Mouse (Mus musculus) thymus, adult 2 months (tissue): Measurements from ENCODE around the gene Amigo1. TPM values are rescaled to one million over a fixed set of nuclear protein-coding genes. Genes with fewer than 3 reads are reported as not detected.

ENCODE experiments used
- DNase-seq: peaks from one replicate; pipeline ENCODE4 v3.0.0; 2021
- H3K27ac ChIP-seq: fragments of 200-500 bp; 2 replicates; pipeline ENCODE4 v1.5.1; 2012; ENCODE audit warnings: low read length, control low read depth; ENCODE audit not compliant: control insufficient read depth, insufficient read depth
- H3K27me3 ChIP-seq: fragments of 200-500 bp; 2 replicates; pipeline ENCODE4 v1.6.1; 2012; ENCODE audit warnings: mild to moderate bottlenecking, low read length, moderate library complexity, mixed read lengths; ENCODE audit not compliant: control insufficient read depth, insufficient read depth
- H3K36me3 ChIP-seq: fragments of 200-500 bp; 2 replicates; pipeline ENCODE4 v1.6.1; 2012; ENCODE audit warnings: mild to moderate bottlenecking, low read length, moderate library complexity; ENCODE audit not compliant: control insufficient read depth, insufficient read depth
- H3K4me1 ChIP-seq: fragments of 200-500 bp; replicated peaks from 2 replicates; pipeline ENCODE4 v1.6.1; 2012; ENCODE audit warnings: low read length; ENCODE audit not compliant: control insufficient read depth, insufficient read depth
- H3K4me3 ChIP-seq: fragments of 200-500 bp; 2 replicates; pipeline ENCODE4 v1.5.1; 2012; ENCODE audit warnings: mild to moderate bottlenecking, low read length, control low read depth, moderate library complexity; ENCODE audit not compliant: control insufficient read depth, insufficient read depth
- CTCF ChIP-seq: fragments of 200-500 bp; IDR thresholded peaks from 2 replicates; pipeline ENCODE4 v1.5.1; 2012; ENCODE audit warnings: mild to moderate bottlenecking, control low read depth, low read length, moderate library complexity, borderline replicate concordance; ENCODE audit not compliant: control insufficient read depth, poor library complexity, insufficient read depth; ENCODE audit errors: extremely low read depth
- POLR2A ChIP-seq: fragments of 200-500 bp; IDR thresholded peaks from 2 replicates; pipeline ENCODE4 v1.6.1; 2012; ENCODE audit warnings: mild to moderate bottlenecking, low read length, control low read depth, moderate library complexity; ENCODE audit not compliant: control insufficient read depth, poor library complexity, insufficient read depth; ENCODE audit errors: extremely low read depth
- WGBS: fragments of 180-500 bp; shearing (Covaris S2); methylation state at CpG from one replicate; pipeline ENCODE4 v1.1.7; 2018; 5-methylcytosine and 5-hydroxymethylcytosine counted together
- polyA plus RNA-seq: library from polyadenylated mRNA; depleted of rRNA; stranded (reverse); fragments of >200 nt; gene quantifications from 2 replicates; pipeline ENCODE4 v1.2.3, GENCODE M21; 2012

The Amigo1 gene
- polyA plus RNA-seq, 1 experiment = 11.2 TPM

DNA sequence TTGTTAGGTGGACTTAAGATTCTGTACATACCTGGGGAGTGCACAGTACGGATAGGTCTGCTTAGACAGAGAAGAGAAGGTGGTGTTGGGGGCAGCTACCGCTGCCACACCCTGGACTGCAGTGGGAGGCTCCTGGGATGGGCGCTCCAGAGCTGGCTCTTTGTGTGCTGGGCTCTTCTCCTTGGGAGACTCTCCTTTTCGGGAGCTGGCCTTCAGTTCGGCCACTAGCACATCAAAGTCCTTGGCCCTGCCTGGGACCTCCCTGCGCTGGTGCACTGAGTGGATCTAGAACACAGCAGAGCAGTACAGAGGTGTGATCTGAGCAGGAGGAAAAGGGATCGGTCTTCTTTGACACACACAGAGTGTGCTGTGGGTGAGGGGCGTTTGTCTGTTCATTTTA is 19.5 kb downstream of the Amigo1 start:
- Histone ChIP-seq H3K27ac (no peak overlapping the region), H3K4me1 (peaks cover 14% of the 10 kb centered on the region), H3K36me3 (no peaks in the 10 kb centered on the region), H3K4me3 (no peak overlapping the region), H3K27me3 (no peaks in the 10 kb centered on the region)
- no peak for TF ChIP-seq CTCF
- no peak for TF ChIP-seq POLR2A
- DNase-seq = no peak
- 96% methylated on average over 8 of the region's 8 CpGs for WGBS

DNA sequence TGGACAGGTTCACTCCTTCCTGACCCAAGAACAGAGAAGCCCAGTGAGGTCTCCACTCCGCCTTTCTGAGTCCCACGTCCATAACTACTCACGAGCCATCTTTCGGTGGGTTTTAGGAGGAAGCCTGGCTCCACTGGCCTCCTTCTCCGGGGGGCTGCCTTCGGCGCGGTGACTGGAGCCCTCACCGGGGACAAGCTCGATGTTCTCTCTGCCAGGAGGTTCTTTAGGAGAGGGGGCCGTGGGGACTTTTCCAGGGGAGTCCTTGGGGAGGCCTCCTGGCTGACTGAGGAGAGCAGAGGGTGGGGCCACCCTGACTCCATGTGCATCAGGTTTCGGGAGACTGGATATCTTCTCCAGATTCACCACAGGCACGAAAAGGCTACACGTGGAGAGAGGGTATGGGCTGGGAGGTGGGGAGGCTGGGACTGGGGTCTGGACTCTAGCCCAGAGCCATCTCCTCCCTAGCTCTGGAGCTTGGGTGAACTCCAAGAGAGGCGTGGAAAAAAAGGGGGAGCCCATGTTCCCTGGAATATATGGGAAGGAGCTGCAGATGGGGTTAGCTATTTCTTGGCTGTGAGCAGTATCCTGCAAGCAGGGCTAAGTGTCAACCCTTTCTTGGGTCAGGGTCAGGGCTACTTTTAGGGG is 20.7 kb downstream of the Amigo1 start:
- Histone ChIP-seq H3K27me3 (no peaks in the 10 kb centered on the region), H3K4me1 (peaks cover 13% of the 10 kb centered on the region), H3K27ac (no peak overlapping the region), H3K36me3 (no peaks in the 10 kb centered on the region), H3K4me3 (no peak overlapping the region)
- TF ChIP-seq CTCF (no peak), POLR2A (no peak)
- 96% methylated on average over 15 of the region's 15 CpGs for WGBS
- DNase-seq = no peak

DNA sequence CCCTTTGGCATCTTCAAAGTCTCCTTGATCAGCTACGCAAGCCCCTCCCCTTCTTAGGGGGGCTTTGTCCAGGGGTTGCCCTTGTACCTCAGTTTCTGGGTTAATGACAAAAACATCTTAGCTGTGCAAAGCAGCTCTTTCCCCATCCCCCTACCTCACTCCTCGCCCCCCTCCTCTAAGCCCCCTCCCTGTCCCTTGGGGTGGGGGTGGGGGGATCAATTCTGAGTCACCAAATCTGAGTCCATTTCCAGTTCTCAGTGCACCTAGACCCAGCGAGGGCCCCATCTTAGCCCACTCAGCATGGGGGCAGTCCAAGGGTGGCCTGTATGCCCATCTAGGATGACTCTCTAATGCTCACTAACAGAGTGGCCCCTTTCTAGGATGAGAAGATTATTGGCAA is 22.9 kb downstream of the Amigo1 start:
- peaks cover 13% of the 10 kb centered on the region for H3K4me1 ChIP-seq
- no peak for TF ChIP-seq CTCF
- TF ChIP-seq POLR2A = no peak
- no peak overlapping the region for H3K27ac ChIP-seq
- 93% methylated on average over 3 of the region's 3 CpGs for WGBS
- H3K36me3 ChIP-seq = no peaks in the 10 kb centered on the region
- DNase-seq = no peak
- no peaks in the 10 kb centered on the region for H3K27me3 ChIP-seq
- no peak overlapping the region for H3K4me3 ChIP-seq

DNA sequence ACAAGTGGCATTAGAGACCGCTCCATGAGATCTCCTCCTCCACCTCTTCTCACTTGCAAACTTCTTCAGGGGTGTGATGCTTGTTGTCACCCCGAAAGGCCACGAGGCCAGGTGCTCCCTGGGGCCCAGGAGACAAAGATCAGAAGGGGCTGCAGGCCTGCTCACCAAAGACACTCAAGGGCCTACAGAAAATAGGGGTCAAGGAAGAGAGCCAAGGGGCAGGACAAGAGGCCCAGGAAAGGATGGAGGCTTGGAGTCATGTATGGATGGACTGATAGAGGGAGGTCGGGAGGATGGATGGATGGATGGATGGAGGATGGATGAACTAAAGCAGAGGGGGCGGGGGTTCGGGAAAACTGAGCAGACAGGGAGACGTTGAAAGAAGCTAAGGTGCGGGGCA is 23.4 kb downstream of the Amigo1 start:
- 10% methylated on average over 8 of the region's 8 CpGs for WGBS
- no peaks in the 10 kb centered on the region for H3K36me3 ChIP-seq
- no peak for TF ChIP-seq POLR2A
- TF ChIP-seq CTCF = no peak
- no peak overlapping the region for H3K27ac ChIP-seq
- DNase-seq = no peak
- H3K27me3 ChIP-seq = no peaks in the 10 kb centered on the region
- H3K4me3 ChIP-seq = peak overlapping the region; percentile 66
- H3K4me1 ChIP-seq = peaks cover 13% of the 10 kb centered on the region

DNA sequence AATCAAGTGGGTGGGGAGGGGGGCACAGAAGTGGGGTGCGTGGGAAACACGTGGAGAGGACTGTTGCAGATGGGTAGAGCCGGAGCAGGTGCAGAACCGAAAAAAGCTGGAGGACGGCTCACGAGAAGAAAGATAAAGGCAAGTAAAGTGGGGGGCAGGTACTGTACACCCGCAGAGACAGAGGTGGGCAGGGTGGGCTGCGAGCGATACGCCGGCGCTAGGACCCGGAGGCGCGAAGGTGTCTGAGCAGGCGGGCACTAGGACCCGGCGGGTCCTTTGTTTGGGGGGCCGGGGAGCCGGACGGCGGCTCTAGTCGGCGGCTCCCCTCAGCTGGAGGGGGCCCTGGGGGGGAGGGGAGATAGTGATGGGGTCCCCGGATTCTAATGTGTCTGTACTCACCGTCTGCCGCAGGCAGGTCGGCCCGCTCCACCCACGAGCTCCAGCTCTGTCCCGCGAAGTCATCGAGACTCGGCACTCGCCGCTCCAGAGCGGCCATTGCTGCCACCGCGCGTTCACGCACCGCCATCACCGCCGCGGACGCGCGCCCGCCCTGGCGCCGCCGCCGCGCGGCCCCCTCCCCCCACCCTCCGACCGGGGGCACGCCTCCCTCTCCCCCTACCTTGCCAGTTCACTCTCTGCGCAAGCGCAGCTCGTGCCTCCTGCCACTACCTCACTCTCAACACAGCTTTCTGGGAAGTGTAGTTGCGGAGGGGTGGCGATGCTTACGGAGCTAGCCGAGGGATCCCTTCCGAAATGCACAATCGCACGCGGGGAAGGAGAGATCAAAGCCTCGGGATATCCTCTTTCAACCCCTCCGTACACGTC is 24.0 kb downstream of the Amigo1 start:
- Histone ChIP-seq H3K27me3 (no peaks in the 10 kb centered on the region), H3K4me3 (peak overlapping the region; percentile 66), H3K36me3 (no peaks in the 10 kb centered on the region), H3K27ac (peak overlapping the region; percentile 74), H3K4me1 (peaks cover 13% of the 10 kb centered on the region)
- peak; percentile 90 for DNase-seq
- TF ChIP-seq POLR2A (peak; percentile 78), CTCF (no peak)
- under 1% methylated on average over 68 of the region's 72 CpGs for WGBS

DNA sequence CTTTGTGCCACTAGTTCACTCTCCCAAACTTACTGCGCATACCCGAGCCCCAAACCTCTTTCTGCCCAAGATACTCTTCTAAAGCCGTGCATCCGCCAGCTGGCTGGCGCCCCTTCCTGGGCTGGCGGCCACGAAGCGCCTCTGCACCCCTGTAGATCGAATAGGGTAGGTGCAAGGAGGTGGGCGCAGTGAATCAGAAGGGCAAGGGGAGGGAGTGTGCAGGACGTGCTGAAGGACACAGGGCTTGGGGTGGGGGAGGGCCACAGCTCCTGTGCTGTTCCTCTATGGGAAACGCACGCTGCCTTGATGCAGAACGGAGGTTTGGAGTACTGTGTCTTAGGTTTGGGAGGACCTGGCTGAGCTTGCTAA is 24.6 kb downstream of the Amigo1 start, which contains the start of gene Atxn7l2:
Gene Atxn7l2, minus strand, starts transcription at position 164 of the 369 bp plus-strand sequence.
- no peak for DNase-seq
- peak within 1 kb of the TSS; percentile 66 for H3K4me3 ChIP-seq
- 2% methylated on average over 14 of the region's 14 CpGs for WGBS
- H3K36me3 ChIP-seq = no peaks in the 10 kb centered on the region
- peaks cover 13% of the 10 kb centered on the region for H3K4me1 ChIP-seq
- peak within 1 kb of the TSS; percentile 74 for H3K27ac ChIP-seq
- TF ChIP-seq POLR2A (no peak), CTCF (peak; percentile 73)
- H3K27me3 ChIP-seq = no peaks in the 10 kb centered on the region
